Mouse (Mus musculus): ENCODE measurements around the gene Abtb2. TPM values are rescaled to one million over a fixed set of nuclear protein-coding genes. Genes with fewer than 3 reads are reported as not detected.

Gene Abtb2
- total RNA-seq, 1 experiment from 2014 or later = 0.41 TPM

DNA sequence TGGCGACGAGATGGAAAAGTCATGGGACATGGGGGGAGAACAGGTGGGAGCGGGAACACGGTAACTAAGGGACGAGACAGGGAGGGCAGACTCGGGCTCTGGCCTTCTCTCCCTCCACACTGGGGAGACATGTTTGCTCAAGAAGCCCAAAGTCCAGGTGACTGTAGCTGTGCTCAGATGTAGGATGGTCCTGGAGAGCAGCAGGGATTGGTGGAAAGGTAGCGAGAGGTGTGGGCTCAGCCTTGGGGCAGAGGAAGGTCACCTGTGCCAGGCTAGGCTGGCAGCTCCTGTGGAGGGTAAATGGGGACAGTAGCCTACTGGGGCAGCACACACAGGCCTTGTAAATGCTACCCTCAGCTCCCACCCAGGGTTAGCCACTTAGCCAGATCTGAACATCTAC lies 147.7 kb downstream of the Abtb2 start:
- no peak for ATAC-seq (replicated peaks; ENCODE audit: low read depth, poor library complexity, severe bottlenecking)

- ATAC-seq (replicated peaks; ENCODE audit: low read depth, poor library complexity, severe bottlenecking) = no peak
Observed at GRCm38 (mm10) chr2:103714412-103714811, 148.3 kb downstream of the Abtb2 start.

DNA sequence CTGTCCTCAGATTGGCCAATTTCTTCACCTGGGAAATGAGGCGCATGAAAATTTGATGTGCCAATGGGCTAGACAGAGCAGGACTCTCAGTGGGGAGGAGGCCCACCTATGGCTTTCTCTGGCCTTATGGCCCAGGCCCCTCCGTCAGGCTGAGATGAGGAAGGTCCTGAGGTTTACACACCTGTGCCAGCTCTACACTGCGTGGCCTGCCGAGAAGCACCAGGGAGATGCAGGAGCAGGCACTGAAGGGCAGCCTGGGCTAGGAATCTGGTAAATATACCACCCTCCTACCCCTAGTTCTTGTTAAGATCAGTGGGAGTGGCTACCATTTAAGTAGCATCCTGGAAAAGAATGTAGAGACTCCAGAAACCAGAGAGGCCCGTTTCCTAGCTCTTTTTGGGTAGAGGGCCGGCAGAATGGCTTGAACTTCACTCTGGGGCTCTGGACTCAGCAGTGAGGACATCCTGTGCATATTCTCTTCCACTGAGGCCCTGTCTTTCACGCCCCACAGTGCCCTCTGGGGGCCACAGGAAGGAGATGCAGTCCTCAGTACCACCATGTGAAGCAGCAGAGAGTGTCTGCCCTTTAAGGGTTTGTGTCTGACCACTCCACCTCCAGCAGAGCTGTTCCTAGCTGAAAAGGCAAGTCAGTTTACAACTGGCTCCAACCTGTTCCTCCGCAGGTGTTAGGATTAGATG lies 152.6 kb downstream of the Abtb2 start:
- peak; percentile 91 for ATAC-seq (replicated peaks; ENCODE audit: low read depth, poor library complexity, severe bottlenecking)

- no peak for ATAC-seq (replicated peaks; ENCODE audit: low read depth, poor library complexity, severe bottlenecking)
Observed at GRCm38 (mm10) chr2:103719292-103719646, 153.2 kb downstream of the Abtb2 start.

GRCm38 (mm10) chr2:103724521-103724920 lies 158.4 kb downstream of the Abtb2 start:
- ATAC-seq (replicated peaks; ENCODE audit: low read depth, poor library complexity, severe bottlenecking) = no peak

- no peak for ATAC-seq (replicated peaks; ENCODE audit: low read depth, poor library complexity, severe bottlenecking)
Observed at GRCm38 (mm10) chr2:103728027-103728540, 162.0 kb downstream of the Abtb2 start.

DNA sequence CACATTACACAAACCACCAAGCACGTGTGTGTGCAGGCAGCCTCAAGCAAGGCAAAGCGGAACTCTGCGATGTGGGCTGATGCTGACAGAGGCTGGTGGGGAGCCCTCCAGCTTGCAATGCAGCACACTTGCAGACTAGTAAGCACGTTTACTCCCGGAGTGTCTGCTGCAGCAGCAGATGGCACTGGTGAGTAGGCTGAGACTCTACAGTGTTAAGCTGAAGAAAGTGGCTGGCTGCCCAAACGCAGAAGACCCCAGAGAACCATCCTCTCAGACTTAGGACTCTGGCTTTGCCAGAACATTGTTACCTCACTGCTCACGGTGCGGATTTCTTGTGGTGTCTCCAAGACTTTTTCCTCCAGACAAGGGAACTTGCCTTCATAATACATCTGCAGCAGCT lies 164.9 kb downstream of the Abtb2 start:
- ATAC-seq (replicated peaks; ENCODE audit: low read depth, poor library complexity, severe bottlenecking) = no peak

GRCm38 (mm10) chr2:103731423-103731822 lies 165.3 kb downstream of the Abtb2 start:
- no peak for ATAC-seq (replicated peaks; ENCODE audit: low read depth, poor library complexity, severe bottlenecking)

DNA sequence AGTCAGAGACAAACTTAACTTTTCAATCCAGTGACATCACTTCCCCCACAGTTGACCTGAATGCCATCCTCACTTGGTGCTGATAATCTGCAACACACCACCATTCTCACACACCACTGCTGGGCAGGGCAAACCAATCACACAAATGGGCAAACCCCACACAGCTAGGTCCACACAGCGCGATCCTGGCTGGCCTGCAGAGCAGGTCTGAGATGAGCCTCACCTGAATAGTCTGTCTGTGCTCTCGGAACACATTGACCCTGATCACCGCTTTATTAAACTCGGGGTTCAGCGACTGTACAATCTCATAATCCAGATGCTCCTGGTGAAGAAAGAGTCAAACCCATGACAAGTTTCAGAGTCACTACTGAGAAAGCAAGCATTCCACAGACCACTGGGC lies 176.7 kb downstream of the Abtb2 start:
- no peak for ATAC-seq (replicated peaks; ENCODE audit: low read depth, poor library complexity, severe bottlenecking)

DNA sequence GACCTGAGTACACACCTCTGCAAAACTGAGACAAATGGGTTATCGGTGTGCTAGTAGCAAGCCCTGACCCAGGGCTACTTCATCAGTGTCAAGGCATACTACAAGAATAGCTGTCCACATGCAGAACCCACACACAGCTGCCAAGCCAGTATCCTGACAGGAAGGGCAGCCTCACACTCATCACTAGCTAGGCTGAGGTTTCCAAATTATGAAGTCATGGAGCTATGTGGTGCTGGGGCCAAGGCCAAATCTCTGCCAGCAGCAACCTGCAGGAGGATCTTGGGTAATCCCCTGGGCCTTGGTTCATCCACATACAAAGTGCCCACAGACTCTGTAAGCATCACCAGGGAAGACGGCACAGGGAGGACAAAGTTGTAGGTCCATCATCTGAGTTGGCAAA lies 177.4 kb downstream of the Abtb2 start:
- no peak for ATAC-seq (replicated peaks; ENCODE audit: low read depth, poor library complexity, severe bottlenecking)

GRCm38 (mm10) chr2:103743988-103744387 lies 177.9 kb downstream of the Abtb2 start:
- ATAC-seq (replicated peaks; ENCODE audit: low read depth, poor library complexity, severe bottlenecking) = peak; percentile 72

DNA sequence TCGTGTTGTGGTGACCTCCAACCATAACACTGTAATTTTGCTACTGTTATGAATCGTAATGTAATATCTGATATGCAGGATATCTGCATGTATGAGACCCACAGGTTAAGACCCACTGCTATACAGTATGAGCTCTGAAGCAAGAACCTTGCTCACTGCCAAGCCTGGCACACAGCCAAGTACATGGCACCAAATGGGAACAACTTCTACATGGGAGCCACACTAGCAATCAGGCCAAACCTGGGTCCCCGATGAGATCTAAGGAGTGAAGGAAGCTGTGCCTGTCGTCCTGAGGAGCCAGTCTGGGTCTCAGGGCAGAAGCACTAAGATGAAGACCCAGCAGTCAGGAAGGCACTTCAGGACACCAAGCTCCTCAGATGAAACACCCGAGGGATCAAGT lies 179.4 kb downstream of the Abtb2 start:
- no peak for ATAC-seq (replicated peaks; ENCODE audit: low read depth, poor library complexity, severe bottlenecking)

- no peak for ATAC-seq (replicated peaks; ENCODE audit: low read depth, poor library complexity, severe bottlenecking)
Observed at GRCm38 (mm10) chr2:103746096-103746495, 180.0 kb downstream of the Abtb2 start.

DNA sequence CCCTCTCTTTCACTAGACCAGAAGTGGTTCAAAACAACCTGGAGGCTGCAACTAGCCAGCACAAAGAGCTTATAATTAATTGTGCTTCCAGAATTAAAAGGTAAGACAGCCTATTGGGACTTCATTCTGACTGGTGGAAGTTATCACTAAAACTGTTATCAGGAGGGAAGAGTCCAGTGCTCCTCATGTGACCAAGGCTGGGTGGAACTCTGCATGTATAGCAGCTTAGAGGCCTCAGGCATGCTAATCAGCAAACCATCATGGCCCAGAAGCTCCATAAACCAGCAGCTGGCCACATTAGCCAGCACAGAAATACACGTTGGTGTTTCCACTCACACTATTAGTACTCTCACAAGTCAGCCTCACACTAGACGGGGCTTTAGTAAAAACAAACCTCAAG lies 180.7 kb downstream of the Abtb2 start:
- no peak for ATAC-seq (replicated peaks; ENCODE audit: low read depth, poor library complexity, severe bottlenecking)

DNA sequence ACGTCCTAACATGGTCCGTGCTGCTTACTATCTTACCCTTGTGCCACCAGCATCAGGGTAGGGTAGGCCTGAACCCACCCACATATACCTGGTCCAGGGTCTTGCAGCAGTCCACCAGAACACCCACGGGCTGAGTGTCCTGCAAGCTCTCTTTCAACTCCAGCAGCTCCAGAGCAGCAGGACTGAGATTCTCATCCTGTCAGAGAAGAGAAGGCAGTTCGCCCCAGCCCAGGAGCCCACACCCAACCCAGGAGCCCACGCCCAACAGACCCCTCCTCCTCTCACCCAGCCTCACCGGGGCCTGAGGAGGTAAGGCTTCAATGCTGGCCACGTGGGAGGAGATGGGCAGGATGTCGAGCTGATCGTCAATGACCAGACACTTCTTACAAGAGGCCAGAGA lies 181.8 kb downstream of the Abtb2 start:
- ATAC-seq (replicated peaks; ENCODE audit: low read depth, poor library complexity, severe bottlenecking) = no peak

DNA sequence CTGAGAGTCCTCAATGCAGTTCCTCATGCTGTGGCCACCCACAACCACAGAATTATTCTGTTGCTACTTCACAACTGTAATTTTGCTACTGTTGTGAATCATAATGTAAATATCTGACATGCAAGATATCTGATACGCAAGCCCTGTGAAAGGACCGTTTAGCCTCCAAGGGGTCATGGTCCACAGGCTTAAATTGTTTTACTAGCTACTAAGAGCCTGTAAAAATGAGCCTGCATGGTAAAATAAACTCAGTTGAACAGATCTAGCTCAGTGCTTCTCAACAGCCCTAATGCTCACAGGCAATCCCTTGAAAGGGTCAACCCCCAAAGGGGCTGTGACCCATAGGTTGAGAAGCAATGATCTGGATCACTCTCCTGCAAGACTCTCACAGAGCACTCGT lies 183.0 kb downstream of the Abtb2 start:
- ATAC-seq (replicated peaks; ENCODE audit: low read depth, poor library complexity, severe bottlenecking) = no peak

DNA sequence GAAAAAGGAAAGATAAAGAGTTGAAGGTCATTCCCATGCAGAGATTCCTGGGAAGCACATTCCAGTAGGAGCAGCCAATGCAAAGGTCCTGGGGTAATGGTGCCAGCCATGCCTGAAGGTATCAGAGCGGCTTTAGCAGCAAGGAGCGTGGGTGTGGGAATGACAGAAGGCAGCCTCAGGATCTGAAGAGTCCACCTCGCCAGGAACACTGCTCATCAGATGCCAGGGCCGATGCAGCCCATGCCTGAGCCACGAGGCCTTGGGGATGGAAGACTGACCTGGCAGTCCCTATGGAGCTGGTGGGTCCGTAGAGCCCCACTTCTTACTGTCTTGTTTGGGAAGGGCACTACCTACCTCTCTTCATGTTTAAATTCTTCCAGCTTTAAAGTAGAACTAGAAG lies 185.7 kb downstream of the Abtb2 start:
- no peak for ATAC-seq (replicated peaks; ENCODE audit: low read depth, poor library complexity, severe bottlenecking)

DNA sequence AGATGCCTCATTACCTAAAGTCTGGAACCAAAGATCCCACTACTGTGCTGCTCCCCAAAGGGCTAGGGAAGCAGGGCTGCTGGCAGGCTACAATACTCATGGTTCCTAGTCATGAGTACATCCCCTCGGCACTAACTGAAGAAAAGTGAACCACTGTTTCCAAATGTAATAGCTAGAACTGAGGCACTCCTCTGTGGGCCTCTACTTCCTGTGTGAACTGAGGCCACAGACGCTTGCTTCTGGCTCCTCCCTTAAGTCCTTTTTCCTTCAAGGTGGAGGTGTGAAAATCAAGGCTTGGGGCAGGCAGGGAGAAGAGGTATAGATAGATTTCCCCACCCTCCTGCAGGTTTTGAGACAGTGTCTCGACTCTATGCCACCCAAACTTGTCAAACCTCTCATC lies 188.5 kb downstream of the Abtb2 start:
- ATAC-seq (replicated peaks; ENCODE audit: low read depth, poor library complexity, severe bottlenecking) = no peak

DNA sequence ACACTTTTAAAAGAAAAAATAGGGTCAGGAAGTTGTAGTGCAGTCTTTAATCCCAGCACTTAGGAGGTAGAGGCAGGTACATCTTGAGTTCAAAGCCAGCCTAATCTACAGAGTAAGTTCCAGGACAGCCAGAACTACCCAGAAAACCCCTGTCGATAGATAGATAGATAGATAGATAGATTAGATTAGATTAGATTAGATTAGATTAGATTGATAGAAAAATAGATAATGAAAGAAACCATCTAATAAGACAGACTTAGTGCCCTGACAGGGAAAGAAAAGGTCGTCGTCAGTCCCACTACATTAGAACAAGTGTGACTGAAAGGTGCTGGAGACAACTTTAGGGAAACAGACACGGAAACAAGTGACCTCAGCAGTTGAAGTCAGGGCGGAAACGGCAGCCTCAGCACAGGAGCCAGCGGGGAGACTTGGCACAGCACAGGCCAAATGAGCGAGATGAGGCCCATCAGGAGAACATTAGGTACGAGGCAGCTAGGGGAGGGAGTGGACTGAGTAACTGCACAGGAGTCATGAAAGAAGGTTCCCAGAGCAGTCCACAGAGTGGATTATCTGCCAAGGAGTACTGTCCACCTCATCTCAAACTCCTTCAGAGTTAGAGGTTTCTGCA lies 189.5 kb downstream of the Abtb2 start:
- ATAC-seq (replicated peaks; ENCODE audit: low read depth, poor library complexity, severe bottlenecking) = no peak

GRCm38 (mm10) chr2:103760421-103760820 lies 194.3 kb downstream of the Abtb2 start:
- ATAC-seq (replicated peaks; ENCODE audit: low read depth, poor library complexity, severe bottlenecking) = peak; percentile 3; the same call in 1 of the 2 replicates

DNA sequence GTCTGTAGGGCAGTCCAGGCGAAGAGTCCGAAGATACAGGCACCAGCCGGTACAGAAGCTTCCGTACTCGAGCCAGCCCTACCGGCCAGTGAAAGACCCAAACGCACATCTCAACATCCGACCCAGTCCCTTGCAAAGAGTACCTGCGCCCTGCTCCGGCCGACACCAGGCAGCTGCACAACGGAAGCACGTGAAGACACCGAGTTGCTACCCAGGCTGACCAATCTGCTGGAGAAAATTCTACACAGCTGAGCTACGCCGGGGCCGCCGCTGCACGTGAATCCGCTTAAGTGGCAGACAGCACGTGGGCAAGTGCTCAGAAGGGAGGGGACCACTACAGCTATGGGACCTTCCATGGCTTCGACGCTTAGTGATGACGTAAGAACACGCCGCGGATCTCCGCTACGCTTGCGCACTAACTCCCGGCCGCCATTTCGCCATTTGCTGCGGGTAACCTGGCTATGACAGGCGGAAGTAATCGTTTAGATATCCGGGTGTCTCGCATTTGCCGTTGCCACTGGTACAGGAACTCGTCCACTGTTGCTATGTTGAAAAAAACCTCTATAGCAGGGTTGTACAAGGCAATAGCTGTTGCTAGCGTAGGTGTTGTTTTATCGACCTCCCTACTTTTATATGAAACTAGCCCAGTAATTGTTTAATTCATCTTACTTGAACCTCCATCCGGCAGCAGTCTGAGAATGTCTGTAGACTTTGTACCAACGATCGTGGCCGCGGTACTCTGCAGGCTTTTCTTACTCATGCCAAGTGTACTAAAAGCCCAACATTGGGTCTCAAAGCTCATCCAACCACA lies 195.0 kb downstream of the Abtb2 start, which contains the start of gene Nat10:
Gene Nat10 (minus strand): TSS at position 365 of the 811 bp plus-strand sequence.
- peak; percentile 95 for ATAC-seq (replicated peaks; ENCODE audit: low read depth, poor library complexity, severe bottlenecking)

Data from common myeloid progenitor, adult 5-6 weeks (primary cell).